Mouse (Mus musculus) heart, postnatal 25 days (tissue): ENCODE results near the gene Gm45717. TPM values are rescaled to one million over a fixed set of nuclear protein-coding genes. Genes with fewer than 3 reads are reported as not detected.

Source experiments
- DNase-seq: peaks from one replicate; pipeline ENCODE4 v3.0.0; 2022; ENCODE audit warnings: low spot score
- intact Hi-C: fragments of 180-260 bp; cut with DNase I; formaldehyde crosslinking; loops from one replicate; pipeline ENCODE4 v1.15.1; 2025
- total RNA-seq, 2 experiments: library from RNA; stranded (reverse); gene quantifications; 2 replicates each; pipeline ENCODE4 v1.2.3; 2021

The Gm45717 gene
- total RNA-seq, 2 experiments from 2014 or later: not detected

- intact Hi-C loops: no loop called here
- no peak for DNase-seq
These were observed 43.4 kb downstream of the Gm45717 start for GRCm38 (mm10) chr7:140912293-140912692.

- peak; percentile 50 for DNase-seq
- intact Hi-C loops: loop anchor here (1.0 to 5.0 kb wide), 3 partner anchors 100 to 269 kb away; no protein-coding TSS in a partner anchor
These were observed 47.1 kb downstream of the Gm45717 start for GRCm38 (mm10) chr7:140908634-140909107.

- intact Hi-C loops: loop anchor here (1.0 to 5.0 kb wide), 3 partner anchors 100 to 269 kb away; no protein-coding TSS in a partner anchor
These were observed 47.6 kb downstream of the Gm45717 start for GRCm38 (mm10) chr7:140908181-140908580.

GRCm38 (mm10) chr7:140907697-140908096, 48.0 kb downstream of the Gm45717 start:
- intact Hi-C loops: loop anchor here (1.0 to 5.0 kb wide), 4 partner anchors 29 to 270 kb away; no protein-coding TSS in a partner anchor
- no peak for DNase-seq

More at GRCm38 (mm10) chr7:140908181-140908580, 47.6 kb downstream of the Gm45717 start:
- no peak for DNase-seq

- intact Hi-C loops: loop anchor here (2.0 to 5.0 kb wide), 2 partner anchors 30 to 270 kb away; no protein-coding TSS in a partner anchor
- no peak for DNase-seq
These were observed 48.6 kb downstream of the Gm45717 start for GRCm38 (mm10) chr7:140907131-140907530.

- intact Hi-C loops: loop anchor here (2.0 to 5.0 kb wide), 2 partner anchors 31 to 272 kb away; no protein-coding TSS in a partner anchor
- no peak for DNase-seq
These were observed 50.1 kb downstream of the Gm45717 start for GRCm38 (mm10) chr7:140905642-140906081.

GRCm38 (mm10) chr7:140903212-140903611, 52.5 kb downstream of the Gm45717 start:
- intact Hi-C loops: loop anchor here (1.0 kb wide), 1 partner anchor 58 kb away; the partner anchor contains the start of gene Scgb1c1
- DNase-seq: peak; percentile 20

- intact Hi-C loops: no loop called here
- DNase-seq: no peak
These were observed 53.5 kb downstream of the Gm45717 start for GRCm38 (mm10) chr7:140902036-140902875.

- DNase-seq: no peak
- intact Hi-C loops: no loop called here
These were observed 55.5 kb downstream of the Gm45717 start, which contains the start of gene Cox8b for GRCm38 (mm10) chr7:140900220-140900619. Cox8b (minus strand) TSS chr7:140900446.

Other genes starting within 250 kb of the Gm45717 start
- gene Cyp2e1, start 192.2 kb downstream of the Gm45717 start, total RNA-seq: 1 to 10 TPM; 6.3 to 6.9 TPM
- not detected for gene Syce1, start 168.1 kb downstream of the Gm45717 start, total RNA-seq
- gene Zfp941, start 133.8 kb downstream of the Gm45717 start, total RNA-seq: not detected
- gene Urah, start 120.9 kb downstream of the Gm45717 start, total RNA-seq: under 1 TPM; 0.39 to 0.83 TPM
- 10 to 100 TPM; 10.8 to 14.5 TPM for gene Scgb1c1, start 110.4 kb downstream of the Gm45717 start, total RNA-seq
- gene Odf3, start 108.1 kb downstream of the Gm45717 start, total RNA-seq: not detected
- gene Gm45785, start 99.6 kb downstream of the Gm45717 start, total RNA-seq: not detected
- 10 to 100 TPM; 20.1 to 21.8 TPM for gene Ric8a, start 99.0 kb downstream of the Gm45717 start, total RNA-seq
- 10 to 100 TPM; 10.0 to 11.7 TPM for gene Bet1l, start 98.4 kb downstream of the Gm45717 start, total RNA-seq
- 10 to 100 TPM; 86.0 to 93.0 TPM for gene Psmd13, start 74.0 kb downstream of the Gm45717 start, total RNA-seq
- gene Sirt3, start 73.6 kb downstream of the Gm45717 start, total RNA-seq: 10 to 100 TPM; 54.3 to 64.0 TPM
- gene Cox8b, start 55.5 kb downstream of the Gm45717 start, total RNA-seq: 1,000 to 10,000 TPM; 2,576 to 2,619 TPM
- not detected for gene Nlrp6, start 35.0 kb downstream of the Gm45717 start, total RNA-seq
- gene Pgghg, start 14.5 kb downstream of the Gm45717 start, total RNA-seq: 1 to 10 TPM; 4.6 to 5.2 TPM
- gene Ifitm5, start 5.6 kb downstream of the Gm45717 start, total RNA-seq: under 1 TPM; 0.47 to 0.59 TPM
- gene Ifitm2, start 50 bp upstream of the Gm45717 start, total RNA-seq: 100 to 1,000 TPM in 1 of 2 experiments, 10 to 100 TPM in 1; 96.7 to 116 TPM
- 1 to 10 TPM; 1.6 to 2.8 TPM for gene Ifitm1, start 11.3 kb upstream of the Gm45717 start, total RNA-seq
- 100 to 1,000 TPM; 102 to 111 TPM for gene Ifitm3, start 54.8 kb upstream of the Gm45717 start, total RNA-seq
- gene Ifitm6, start 62.0 kb upstream of the Gm45717 start, total RNA-seq: under 1 TPM in 1 of 2 experiments, not detected in 1; 0.42 TPM
- gene Gm17387, start 73.2 kb upstream of the Gm45717 start, total RNA-seq: not detected
- gene B4galnt4, start 105.2 kb upstream of the Gm45717 start, total RNA-seq: under 1 TPM in 1 of 2 experiments, not detected in 1; 0.08 TPM
- gene Pkp3, start 122.3 kb upstream of the Gm45717 start, total RNA-seq: under 1 TPM in 1 of 2 experiments, not detected in 1; 0.31 TPM
- 1 to 10 TPM; 4.8 to 7.7 TPM for gene Sigirr, start 144.6 kb upstream of the Gm45717 start, total RNA-seq
- under 1 TPM in 1 of 2 experiments, not detected in 1; 0.08 TPM for gene Ano9, start 161.9 kb upstream of the Gm45717 start, total RNA-seq
- gene Ptdss2, start 166.4 kb upstream of the Gm45717 start, total RNA-seq: 10 to 100 TPM; 32.1 to 33.4 TPM
- 10 to 100 TPM; 65.7 to 69.9 TPM for gene Rnh1, start 216.9 kb upstream of the Gm45717 start, total RNA-seq
- 100 to 1,000 TPM; 106 to 112 TPM for gene Hras, start 238.1 kb upstream of the Gm45717 start, total RNA-seq
- 1 to 10 TPM; 3.2 to 4.7 TPM for gene Lrrc56, start 238.2 kb upstream of the Gm45717 start, total RNA-seq